Mouse (Mus musculus) right cerebral cortex, adult 18-20 months (tissue): ENCODE data around the gene Glmn.

Experiments
- DNase-seq: peaks from one replicate; pipeline ENCODE4 v3.0.0; 2022; ENCODE audit warnings: mixed read lengths

Gene Glmn

DNA sequence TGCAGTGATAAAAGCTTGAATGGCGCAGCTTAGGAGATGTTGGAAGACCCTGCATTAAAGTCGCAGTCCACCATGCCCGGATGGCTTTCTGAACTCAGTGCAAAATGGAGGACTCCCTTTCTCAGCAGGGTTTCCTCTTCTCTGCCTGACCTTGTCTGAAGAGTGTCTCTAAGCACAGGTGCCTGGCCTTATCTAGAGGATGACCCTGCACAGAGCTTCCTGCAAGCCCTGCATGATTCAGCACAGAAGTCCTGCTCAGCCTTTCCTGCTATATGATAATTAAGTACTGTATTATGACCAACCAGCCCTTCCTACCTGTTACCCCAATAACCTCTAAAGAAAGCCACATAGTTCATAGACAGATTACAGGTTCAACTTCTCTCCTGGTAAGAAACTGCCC, 82.2 kb downstream of the Glmn start:
- DNase-seq = no peak

DNA sequence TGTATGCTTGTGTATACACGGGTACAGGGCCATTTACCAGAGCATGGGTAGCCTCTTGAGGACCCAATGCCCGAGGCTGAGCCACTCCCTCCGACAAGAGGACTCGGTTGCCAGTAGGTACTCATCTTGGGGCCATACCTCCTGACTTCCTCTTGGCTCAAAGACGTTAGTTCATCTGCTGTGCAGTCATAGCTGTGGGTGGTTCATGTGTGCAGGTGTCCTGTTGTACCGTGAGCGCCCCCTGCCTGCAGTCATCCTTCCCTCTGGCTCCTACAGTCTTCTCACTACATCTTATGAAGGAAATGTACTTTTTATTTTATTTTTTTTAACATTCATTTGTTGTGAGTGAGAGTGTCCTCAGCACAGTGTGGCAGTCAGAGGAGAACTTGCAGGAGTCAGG, 84.1 kb downstream of the Glmn start:
- no peak for DNase-seq

DNA sequence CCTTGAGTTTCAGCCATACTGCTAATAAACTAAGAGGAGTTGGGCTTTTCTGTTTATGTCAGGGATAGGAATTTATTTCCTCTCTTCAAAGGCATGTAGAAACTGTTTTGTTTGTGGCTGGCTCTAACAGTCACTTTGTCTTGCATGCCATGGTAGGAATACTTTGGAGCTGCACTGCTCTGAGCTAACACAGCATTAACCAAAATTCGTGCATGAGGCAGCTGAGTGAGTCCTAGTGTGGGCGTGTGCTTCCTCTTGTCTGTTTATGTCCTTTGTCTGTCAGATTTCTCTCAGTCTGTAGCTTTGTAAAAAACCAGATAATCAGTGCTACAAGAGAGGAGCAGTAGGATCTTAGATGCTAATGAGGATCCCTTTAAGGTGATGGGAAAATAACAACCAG, 86.4 kb downstream of the Glmn start:
- DNase-seq = no peak

DNA sequence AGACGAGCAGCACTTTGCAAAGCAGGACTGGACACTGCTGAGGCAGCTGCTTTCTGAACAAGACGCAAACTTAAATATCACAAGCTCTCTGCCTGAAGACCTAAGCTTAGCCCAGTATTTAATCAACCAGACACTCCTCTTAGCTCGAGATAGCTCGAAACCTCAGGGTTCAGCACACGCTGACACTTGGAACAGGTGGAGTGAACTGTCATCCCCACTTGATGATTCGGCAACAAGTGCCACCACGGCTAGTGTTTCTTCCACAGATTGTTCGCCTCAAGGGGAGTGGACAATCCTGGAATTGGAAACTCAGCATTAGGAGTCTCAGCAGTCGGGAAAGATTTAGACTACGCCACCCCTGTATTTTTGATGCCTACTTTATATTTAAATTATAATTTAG, 87.2 kb downstream of the Glmn start:
- DNase-seq = no peak

DNA sequence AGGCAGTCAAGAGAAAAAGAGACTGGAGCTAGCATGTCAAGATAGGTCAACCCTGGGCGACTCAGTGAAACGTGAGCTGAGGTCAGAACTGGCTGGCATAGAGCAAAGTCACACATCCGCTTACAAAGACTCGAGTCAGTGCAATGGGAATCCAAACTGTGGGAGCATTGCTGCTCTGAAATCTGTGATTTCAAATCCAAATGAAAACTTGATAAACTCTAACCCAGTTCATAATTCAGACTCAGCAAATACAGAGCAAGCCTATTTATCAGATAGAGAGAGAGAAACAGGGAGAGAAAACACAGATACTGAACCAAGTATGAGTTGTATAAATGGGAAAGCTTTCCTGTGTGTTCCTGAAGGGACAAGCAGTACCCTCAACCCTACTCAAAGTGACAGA, 90.4 kb downstream of the Glmn start, which contains the start of gene Gm42669:
Gm42669 (plus strand) TSS at position 301 of the 400 bp plus-strand sequence.
- no peak for DNase-seq

DNA sequence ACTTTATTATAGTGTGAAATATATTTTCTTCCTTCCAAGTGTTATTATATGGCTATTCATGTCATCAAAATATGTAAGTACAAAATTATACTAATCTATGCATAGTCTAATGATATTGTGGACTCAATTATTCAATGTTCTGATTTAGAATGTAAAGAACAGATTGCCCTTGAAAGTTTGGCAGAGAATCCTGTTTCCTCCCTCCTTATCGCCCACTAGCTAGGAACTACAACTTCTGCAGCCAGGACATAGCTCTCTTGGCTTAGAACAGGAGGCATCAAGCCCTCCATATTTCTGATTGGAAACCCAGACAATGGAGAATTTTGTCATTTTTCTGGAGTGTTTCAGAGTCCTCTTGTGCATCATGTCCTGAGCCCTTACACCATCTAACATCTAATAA, 96.9 kb downstream of the Glmn start:
- no peak for DNase-seq

DNA sequence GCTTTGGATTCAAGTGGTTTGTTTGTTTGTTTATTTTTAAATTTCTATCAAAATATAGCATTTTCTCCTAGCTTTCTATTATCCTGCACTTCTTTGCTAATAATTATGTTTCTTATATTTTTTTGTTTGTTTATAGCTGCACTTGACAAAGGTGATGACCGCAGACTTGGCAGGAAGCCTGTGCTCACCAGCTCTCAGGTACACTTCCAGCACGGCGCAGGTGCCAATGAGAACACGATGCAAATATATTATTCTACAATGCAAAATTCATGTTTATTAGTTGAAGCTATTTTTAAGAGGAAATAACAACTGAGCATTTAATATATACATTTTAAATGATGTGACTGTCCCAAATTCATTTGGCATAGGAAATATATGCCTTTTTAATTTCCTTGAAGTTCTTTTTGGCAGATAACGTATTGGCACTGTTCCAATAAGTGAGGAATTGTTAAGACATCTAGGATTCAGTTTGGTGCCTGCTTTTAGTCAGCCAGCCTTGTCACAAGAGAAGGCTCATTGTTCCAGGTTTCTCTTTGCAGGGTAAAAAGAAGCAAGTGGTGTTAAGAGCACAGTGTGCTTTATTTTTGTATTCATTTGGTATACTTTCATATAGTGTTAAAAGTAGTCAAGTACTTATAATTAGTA, 97.7 kb downstream of the Glmn start:
- DNase-seq = no peak
